Mouse (Mus musculus): ENCODE measurements around the gene Golim4. TPM values are rescaled to one million over a fixed set of nuclear protein-coding genes. Genes with fewer than 3 reads are reported as not detected.

Golim4 gene
- total RNA-seq (2023) = 100 to 1,000 TPM; 130 to 146 TPM

DNA sequence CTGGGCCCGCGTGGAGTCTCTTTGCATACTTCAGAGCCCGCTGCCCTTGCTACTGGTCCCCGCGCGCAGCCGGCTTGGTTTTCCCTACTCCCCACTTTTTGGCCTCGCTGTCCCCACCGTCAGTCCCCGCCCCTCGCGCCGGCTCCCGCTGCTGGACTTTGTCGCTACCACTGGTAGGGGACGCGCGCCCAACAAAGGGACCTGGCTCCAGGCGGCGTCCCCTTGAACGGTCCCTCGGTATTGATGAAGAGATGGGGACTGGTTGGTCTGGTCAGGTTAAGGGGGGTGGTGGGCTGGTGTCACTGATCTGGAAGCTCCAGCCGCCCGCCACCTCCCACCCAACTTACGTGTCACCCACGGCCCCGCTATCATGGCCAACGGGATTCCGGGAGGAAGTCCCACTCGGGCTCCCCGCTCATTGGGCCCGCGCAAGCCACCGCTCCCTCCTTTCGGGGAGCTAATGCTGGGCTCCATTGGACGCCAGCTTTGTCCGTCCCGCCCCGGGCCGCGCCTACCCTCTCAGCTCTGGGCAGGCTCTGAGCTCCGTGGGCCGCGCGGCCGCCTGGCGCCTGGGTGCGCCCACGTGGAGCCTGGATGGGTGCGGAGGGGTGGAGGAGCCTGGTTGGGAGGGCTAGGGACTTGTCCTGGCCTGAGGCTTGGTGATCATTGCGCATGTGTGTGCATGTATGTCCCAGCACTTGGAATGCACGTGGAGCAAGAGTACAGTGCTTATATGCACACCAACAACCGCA lies at the start of gene Golim4:
Golim4 (minus strand) TSS at position 399 of the 752 bp plus-strand sequence.

Other genes with a start within 250 kb of the Golim4 start
- gene Gm29133, start 208.8 kb downstream of the Golim4 start, total RNA-seq (2023) = not detected
- not detected for gene Fstl5, start 117.3 kb upstream of the Golim4 start, total RNA-seq (2023)

All from neutrophil, adult 59 days (primary cell).